Mouse (Mus musculus): ENCODE results near the gene Mtr. TPM values are rescaled to one million over a fixed set of nuclear protein-coding genes. Genes with fewer than 3 reads are reported as not detected.
A peak's percentile ranks its signal among the peaks of the same experiment; 100 is the strongest.

Mtr gene
- polyA plus RNA-seq, 1 experiment from 2014 or later = 5.3 TPM

DNA sequence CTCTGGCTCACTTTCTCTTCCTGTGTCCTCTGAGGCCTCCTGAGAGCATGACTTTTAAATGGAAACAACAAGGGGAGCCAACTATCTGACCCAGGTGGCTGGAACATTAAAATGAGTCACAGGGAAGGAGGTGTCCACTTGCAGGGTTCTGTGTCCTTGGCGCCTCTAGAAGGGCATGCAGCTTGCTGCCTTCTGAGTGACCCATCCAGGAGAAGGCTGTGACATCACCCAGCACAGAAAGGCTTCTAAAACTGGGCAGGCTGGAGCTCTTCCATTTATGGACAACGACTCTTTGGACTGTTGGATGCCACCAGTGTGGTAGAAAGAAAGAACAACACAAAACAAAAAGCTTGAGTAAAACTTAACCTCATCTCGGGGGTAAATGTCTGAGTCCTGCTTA lies 25.9 kb upstream of the Mtr start:
- ATAC-seq = no peak
- Histone ChIP-seq H3K4me1 (replicated peaks; ENCODE audit: control insufficient read depth, insufficient read depth, low read length) (no peaks in the 10 kb centered on the region), H3K4me3 (replicated peaks; ENCODE audit: low read length) (no peak overlapping the region), H3K9ac (replicated peaks; ENCODE audit: low read depth, low read length) (no peak overlapping the region), H3K36me3 (ENCODE audit: control insufficient read depth, insufficient read depth) (no peaks in the 10 kb centered on the region), H3K27me3 (replicated peaks; ENCODE audit: control insufficient read depth, insufficient read depth, low read length) (no peaks in the 10 kb centered on the region), H3K4me2 (ENCODE audit: low read length) (no peak overlapping the region), H3K27ac (ENCODE audit: low read length) (no peak overlapping the region), H3K9me3 (ENCODE audit: control insufficient read depth, low read length) (no peaks in the 10 kb centered on the region)
- WGBS = 92% methylated on average over 3 of the region's 3 CpGs

- Histone ChIP-seq H3K4me2 (ENCODE audit: low read length) (no peak overlapping the region), H3K9ac (replicated peaks; ENCODE audit: low read depth, low read length) (no peak overlapping the region), H3K27me3 (replicated peaks; ENCODE audit: control insufficient read depth, insufficient read depth, low read length) (no peaks in the 10 kb centered on the region), H3K36me3 (ENCODE audit: control insufficient read depth, insufficient read depth) (no peaks in the 10 kb centered on the region), H3K4me1 (replicated peaks; ENCODE audit: control insufficient read depth, insufficient read depth, low read length) (no peaks in the 10 kb centered on the region), H3K27ac (ENCODE audit: low read length) (no peak overlapping the region), H3K9me3 (ENCODE audit: control insufficient read depth, low read length) (no peaks in the 10 kb centered on the region), H3K4me3 (replicated peaks; ENCODE audit: low read length) (no peak overlapping the region)
- ATAC-seq = no peak
- WGBS = 74% methylated on average over 6 of the region's 6 CpGs
These were observed 16.8 kb upstream of the Mtr start for GRCm38 (mm10) chr13:12274721-12275120.

DNA sequence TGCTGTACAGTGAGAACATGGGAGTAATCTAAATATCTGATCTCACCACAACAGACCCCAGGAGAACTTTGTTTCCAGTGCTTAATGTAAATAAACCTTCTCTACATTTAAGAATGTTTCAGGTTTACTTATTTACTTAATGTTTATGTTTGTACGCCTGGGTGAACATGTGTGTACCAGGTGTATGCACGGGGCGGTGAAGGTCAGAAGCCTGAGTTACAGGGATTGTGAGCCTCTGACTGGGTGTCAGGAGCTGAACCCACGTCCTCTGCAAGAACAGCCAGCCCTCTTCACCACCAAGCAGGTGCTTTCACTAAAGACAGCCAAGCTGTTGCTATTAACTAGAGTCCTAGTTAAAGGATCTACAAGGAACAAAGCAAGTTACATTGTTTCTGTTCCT lies 16.3 kb upstream of the Mtr start:
- H3K36me3 ChIP-seq (ENCODE audit: control insufficient read depth, insufficient read depth) = no peaks in the 10 kb centered on the region
- WGBS = 87% methylated on average over 4 of the region's 4 CpGs
- H3K27me3 ChIP-seq (replicated peaks; ENCODE audit: control insufficient read depth, insufficient read depth, low read length) = no peaks in the 10 kb centered on the region
- H3K9me3 ChIP-seq (ENCODE audit: control insufficient read depth, low read length) = no peaks in the 10 kb centered on the region
- no peak overlapping the region for H3K9ac ChIP-seq (replicated peaks; ENCODE audit: low read depth, low read length)
- H3K4me2 ChIP-seq (ENCODE audit: low read length) = no peak overlapping the region
- no peak overlapping the region for H3K4me3 ChIP-seq (replicated peaks; ENCODE audit: low read length)
- ATAC-seq = no peak
- H3K27ac ChIP-seq (ENCODE audit: low read length) = no peak overlapping the region
- no peaks in the 10 kb centered on the region for H3K4me1 ChIP-seq (replicated peaks; ENCODE audit: control insufficient read depth, insufficient read depth, low read length)

DNA sequence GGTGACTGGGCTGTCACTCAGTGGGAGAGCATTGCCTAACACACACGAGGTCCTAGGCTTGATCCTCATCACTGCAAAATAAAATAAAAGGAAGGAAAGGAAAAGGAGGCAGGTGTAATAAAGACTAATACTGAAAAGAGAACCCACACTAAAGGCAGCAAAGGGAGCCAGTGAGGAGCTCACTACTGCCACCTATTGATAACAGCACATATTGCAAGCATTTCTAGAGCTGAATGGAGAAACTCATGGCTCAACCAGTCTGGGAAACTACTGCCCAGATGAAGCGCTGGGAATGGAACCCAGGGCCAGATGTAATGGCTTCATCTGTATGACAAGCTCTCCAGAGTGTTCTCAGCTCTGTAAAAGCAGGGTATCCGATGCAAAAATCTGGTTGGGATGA lies 15.0 kb upstream of the Mtr start:
- H3K9me3 ChIP-seq (ENCODE audit: control insufficient read depth, low read length) = no peaks in the 10 kb centered on the region
- H3K4me1 ChIP-seq (replicated peaks; ENCODE audit: control insufficient read depth, insufficient read depth, low read length) = no peaks in the 10 kb centered on the region
- no peak for ATAC-seq
- H3K36me3 ChIP-seq (ENCODE audit: control insufficient read depth, insufficient read depth) = no peaks in the 10 kb centered on the region
- no peaks in the 10 kb centered on the region for H3K27me3 ChIP-seq (replicated peaks; ENCODE audit: control insufficient read depth, insufficient read depth, low read length)
- no peak overlapping the region for H3K4me3 ChIP-seq (replicated peaks; ENCODE audit: low read length)
- no peak overlapping the region for H3K4me2 ChIP-seq (ENCODE audit: low read length)
- WGBS = 52% methylated on average over 3 of the region's 3 CpGs
- H3K27ac ChIP-seq (ENCODE audit: low read length) = no peak overlapping the region
- no peak overlapping the region for H3K9ac ChIP-seq (replicated peaks; ENCODE audit: low read depth, low read length)

DNA sequence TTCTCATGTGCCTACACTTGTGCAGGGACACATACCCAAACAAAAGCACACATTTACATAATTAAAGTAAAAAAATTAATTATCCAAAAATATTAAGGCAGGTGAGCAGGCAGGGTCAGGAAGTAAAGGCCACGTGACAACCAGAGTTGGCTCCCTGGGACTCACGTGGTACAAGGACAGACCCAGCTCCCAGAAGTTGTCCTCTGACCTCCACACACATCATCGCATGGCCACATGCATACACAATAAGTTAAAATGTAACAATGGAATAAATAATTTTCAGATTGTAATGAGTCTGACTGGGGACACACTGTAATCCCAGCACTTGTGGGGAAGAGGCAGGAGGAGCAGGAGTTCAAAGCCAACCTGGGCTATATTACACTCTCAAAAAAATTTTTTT lies 10.1 kb upstream of the Mtr start:
- ATAC-seq = no peak
- Histone ChIP-seq H3K27me3 (replicated peaks; ENCODE audit: control insufficient read depth, insufficient read depth, low read length) (no peaks in the 10 kb centered on the region), H3K4me3 (replicated peaks; ENCODE audit: low read length) (no peak overlapping the region), H3K4me1 (replicated peaks; ENCODE audit: control insufficient read depth, insufficient read depth, low read length) (no peaks in the 10 kb centered on the region), H3K4me2 (ENCODE audit: low read length) (no peak overlapping the region), H3K27ac (ENCODE audit: low read length) (no peak overlapping the region), H3K36me3 (ENCODE audit: control insufficient read depth, insufficient read depth) (no peaks in the 10 kb centered on the region), H3K9ac (replicated peaks; ENCODE audit: low read depth, low read length) (no peak overlapping the region), H3K9me3 (ENCODE audit: control insufficient read depth, low read length) (no peaks in the 10 kb centered on the region)
- WGBS = 92% methylated on average over 3 of the region's 3 CpGs

DNA sequence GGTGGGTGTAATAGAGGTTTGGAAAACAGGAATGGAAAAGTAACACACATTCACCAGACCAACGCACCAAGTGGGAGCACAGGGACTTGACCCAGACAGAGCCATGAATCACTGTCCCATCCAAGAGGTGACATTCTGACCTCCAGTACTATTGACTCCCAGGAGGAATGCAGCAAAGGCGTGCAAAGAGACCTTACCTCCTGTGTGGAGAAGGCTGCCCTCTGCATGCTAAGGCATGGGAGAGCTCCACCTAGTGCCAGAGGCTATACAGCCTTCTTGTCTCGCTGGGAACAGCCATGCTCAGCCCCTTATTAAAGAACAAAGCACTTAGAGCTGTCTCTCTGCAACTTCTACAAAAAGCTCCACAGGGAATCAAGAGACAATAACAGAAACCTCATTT lies 9.2 kb upstream of the Mtr start:
- Histone ChIP-seq H3K9me3 (ENCODE audit: control insufficient read depth, low read length) (no peaks in the 10 kb centered on the region), H3K9ac (replicated peaks; ENCODE audit: low read depth, low read length) (no peak overlapping the region), H3K27me3 (replicated peaks; ENCODE audit: control insufficient read depth, insufficient read depth, low read length) (no peaks in the 10 kb centered on the region), H3K36me3 (ENCODE audit: control insufficient read depth, insufficient read depth) (no peaks in the 10 kb centered on the region), H3K27ac (ENCODE audit: low read length) (no peak overlapping the region), H3K4me2 (ENCODE audit: low read length) (no peak overlapping the region), H3K4me3 (replicated peaks; ENCODE audit: low read length) (no peak overlapping the region), H3K4me1 (replicated peaks; ENCODE audit: control insufficient read depth, insufficient read depth, low read length) (no peaks in the 10 kb centered on the region)
- ATAC-seq = no peak
- 67% methylated on average over 3 of the region's 3 CpGs for WGBS

DNA sequence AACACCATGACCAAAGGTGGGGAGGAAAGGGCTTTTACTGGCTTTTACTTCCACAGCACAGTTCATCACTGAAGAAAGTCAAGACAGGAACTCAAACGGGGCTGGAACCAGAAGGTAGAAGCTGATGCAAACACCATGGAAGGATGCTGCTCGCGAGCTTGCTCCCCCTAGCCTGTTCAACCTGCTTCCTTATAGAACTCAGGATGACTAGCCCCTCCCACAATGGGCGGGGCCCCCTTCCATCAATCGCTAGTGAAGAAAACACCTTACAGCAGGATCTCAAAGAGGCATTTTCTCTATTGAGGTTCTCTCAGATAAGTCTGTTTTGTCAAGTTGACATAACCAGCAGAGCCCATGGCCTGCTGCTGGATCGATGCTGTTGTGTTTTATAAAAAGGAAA lies 6.1 kb upstream of the Mtr start:
- H3K4me3 ChIP-seq (replicated peaks; ENCODE audit: low read length) = no peak overlapping the region
- no peak overlapping the region for H3K27ac ChIP-seq (ENCODE audit: low read length)
- no peak overlapping the region for H3K4me2 ChIP-seq (ENCODE audit: low read length)
- H3K27me3 ChIP-seq (replicated peaks; ENCODE audit: control insufficient read depth, insufficient read depth, low read length) = no peaks in the 10 kb centered on the region
- H3K9ac ChIP-seq (replicated peaks; ENCODE audit: low read depth, low read length) = no peak overlapping the region
- no peaks in the 10 kb centered on the region for H3K4me1 ChIP-seq (replicated peaks; ENCODE audit: control insufficient read depth, insufficient read depth, low read length)
- H3K36me3 ChIP-seq (ENCODE audit: control insufficient read depth, insufficient read depth) = no peaks in the 10 kb centered on the region
- no peak for ATAC-seq
- no peaks in the 10 kb centered on the region for H3K9me3 ChIP-seq (ENCODE audit: control insufficient read depth, low read length)
- WGBS = 75% methylated on average over 6 of the region's 6 CpGs

- no peaks in the 10 kb centered on the region for H3K27me3 ChIP-seq (replicated peaks; ENCODE audit: control insufficient read depth, insufficient read depth, low read length)
- no peak for ATAC-seq
- H3K4me1 ChIP-seq (replicated peaks; ENCODE audit: control insufficient read depth, insufficient read depth, low read length) = peaks cover 6% of the 10 kb centered on the region
- no peaks in the 10 kb centered on the region for H3K36me3 ChIP-seq (ENCODE audit: control insufficient read depth, insufficient read depth)
- H3K4me3 ChIP-seq (replicated peaks; ENCODE audit: low read length) = no peak overlapping the region
- H3K9ac ChIP-seq (replicated peaks; ENCODE audit: low read depth, low read length) = no peak overlapping the region
- no peak overlapping the region for H3K27ac ChIP-seq (ENCODE audit: low read length)
- no peak overlapping the region for H3K4me2 ChIP-seq (ENCODE audit: low read length)
- no peaks in the 10 kb centered on the region for H3K9me3 ChIP-seq (ENCODE audit: control insufficient read depth, low read length)
These were observed 3.6 kb upstream of the Mtr start for GRCm38 (mm10) chr13:12261505-12261904.

- Histone ChIP-seq H3K27ac (ENCODE audit: low read length) (no peak overlapping the region), H3K4me3 (replicated peaks; ENCODE audit: low read length) (peak overlapping the region; percentile 73), H3K4me2 (ENCODE audit: low read length) (peak overlapping the region; percentile 59), H3K4me1 (replicated peaks; ENCODE audit: control insufficient read depth, insufficient read depth, low read length) (peaks cover 10% of the 10 kb centered on the region), H3K27me3 (replicated peaks; ENCODE audit: control insufficient read depth, insufficient read depth, low read length) (no peaks in the 10 kb centered on the region), H3K9me3 (ENCODE audit: control insufficient read depth, low read length) (no peaks in the 10 kb centered on the region), H3K9ac (replicated peaks; ENCODE audit: low read depth, low read length) (peak overlapping the region; percentile 79), H3K36me3 (ENCODE audit: control insufficient read depth, insufficient read depth) (no peaks in the 10 kb centered on the region)
- no peak for ATAC-seq
- 3% methylated on average over 10 of the region's 10 CpGs for WGBS
These were observed 982 bp downstream of the Mtr start for GRCm38 (mm10) chr13:12256871-12257390.

Data from forebrain, embryonic 16.5 days (tissue).